Mouse (Mus musculus): ENCODE measurements at regions not wholly inside any gene's neighbourhood (a gene's known extent, or its start where the extent isn't known, plus 50 kb on each side); places are given as distances from the start of the nearest gene placed in this dataset.

GRCm38 (mm10) chr6:17400147-17400546 is 63.5 kb upstream of the Met start:
- Histone ChIP-seq H3K27me3 (replicated peaks; ENCODE audit: control insufficient read depth, insufficient read depth, low read length) (no peaks in the 10 kb centered on the region), H3K27ac (ENCODE audit: insufficient read depth, low read depth, low read length) (no peak overlapping the region), H3K4me3 (ENCODE audit: insufficient read depth, low read depth, low read length) (no peak overlapping the region), H3K36me3 (ENCODE audit: control insufficient read depth, insufficient read depth, low read length) (no peaks in the 10 kb centered on the region), H3K4me1 (ENCODE audit: control insufficient read depth, insufficient read depth, low read length) (no peaks in the 10 kb centered on the region)
- DNase-seq = peak; percentile 27
- WGBS = 66% methylated on average over 2 of the region's 2 CpGs
- TF ChIP-seq POLR2A (IDR thresholded peaks at IDR 0.05; ENCODE audit: low read depth, low read length) = no peak
- TF ChIP-seq CTCF (conservative IDR thresholded peaks at IDR 0.05; ENCODE audit: insufficient read depth, insufficient read length, low read depth, low read length) = no peak

DNA sequence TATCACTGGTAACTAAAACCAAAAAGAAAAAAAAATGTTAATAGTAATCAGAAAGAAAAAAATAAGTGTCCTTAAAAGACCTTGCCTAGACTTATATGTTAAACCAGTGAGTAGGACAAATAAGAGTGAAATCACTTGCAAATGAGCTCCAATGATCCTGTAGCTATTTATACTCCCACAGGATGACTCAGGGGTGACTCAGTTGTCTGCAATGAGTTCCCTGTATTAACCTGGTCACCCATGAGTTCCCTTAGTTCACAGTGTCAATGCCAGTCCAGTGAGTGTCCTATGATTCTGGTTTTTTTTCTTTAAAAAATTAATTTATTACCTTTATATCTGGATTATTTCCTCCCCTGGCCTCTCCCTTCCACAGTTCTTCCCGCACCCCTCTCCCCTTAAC is 55.5 kb upstream of the Met start:
- 63% methylated on average over 1 of the region's 1 CpGs for WGBS
- no peak for DNase-seq
- no peaks in the 10 kb centered on the region for H3K36me3 ChIP-seq (ENCODE audit: control insufficient read depth, insufficient read depth, low read length)
- no peak overlapping the region for H3K4me3 ChIP-seq (ENCODE audit: insufficient read depth, low read depth, low read length)
- TF ChIP-seq CTCF (conservative IDR thresholded peaks at IDR 0.05; ENCODE audit: insufficient read depth, insufficient read length, low read depth, low read length) = no peak
- TF ChIP-seq POLR2A (IDR thresholded peaks at IDR 0.05; ENCODE audit: low read depth, low read length) = no peak
- no peaks in the 10 kb centered on the region for H3K4me1 ChIP-seq (ENCODE audit: control insufficient read depth, insufficient read depth, low read length)
- H3K27me3 ChIP-seq (replicated peaks; ENCODE audit: control insufficient read depth, insufficient read depth, low read length) = no peaks in the 10 kb centered on the region
- H3K27ac ChIP-seq (ENCODE audit: insufficient read depth, low read depth, low read length) = no peak overlapping the region

DNA sequence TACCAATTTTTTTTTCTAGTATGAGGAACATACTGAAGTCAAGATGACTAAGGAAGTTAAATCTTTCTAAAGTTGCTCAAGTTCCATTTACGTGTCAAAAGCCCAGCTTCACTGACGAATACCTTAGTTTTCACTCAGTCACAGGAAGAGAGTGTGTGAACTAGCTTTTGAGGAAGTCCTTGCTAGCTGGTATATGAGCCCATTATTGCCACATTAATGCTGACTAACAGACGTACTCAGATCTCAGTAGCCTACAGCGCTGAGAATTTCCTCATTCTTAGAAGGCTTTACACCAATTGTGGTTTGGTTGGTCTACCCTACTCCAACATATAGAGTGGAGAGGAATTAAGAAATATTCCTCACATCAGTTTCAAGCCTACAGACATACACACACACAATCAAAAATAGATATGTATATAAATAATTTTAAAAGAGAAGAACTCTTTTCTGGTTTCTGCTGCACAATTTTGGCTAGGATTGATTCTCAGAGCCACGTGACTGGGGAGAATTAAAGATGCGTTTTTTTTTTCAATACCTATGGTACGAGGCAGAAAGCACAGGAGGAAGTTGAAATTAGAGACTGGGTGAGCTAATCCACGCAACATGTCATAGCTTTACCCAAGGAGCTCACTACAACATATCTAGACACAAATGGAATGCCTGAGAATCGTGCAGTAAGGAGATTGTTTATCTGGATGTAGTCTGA is 53.7 kb upstream of the Met start:
- 82% methylated on average over 9 of the region's 9 CpGs for WGBS
- H3K4me3 ChIP-seq (ENCODE audit: insufficient read depth, low read depth, low read length) = no peak overlapping the region
- no peak for DNase-seq
- H3K27ac ChIP-seq (ENCODE audit: insufficient read depth, low read depth, low read length) = no peak overlapping the region
- no peaks in the 10 kb centered on the region for H3K4me1 ChIP-seq (ENCODE audit: control insufficient read depth, insufficient read depth, low read length)
- TF ChIP-seq POLR2A (IDR thresholded peaks at IDR 0.05; ENCODE audit: low read depth, low read length) = no peak
- TF ChIP-seq CTCF (conservative IDR thresholded peaks at IDR 0.05; ENCODE audit: insufficient read depth, insufficient read length, low read depth, low read length) = no peak
- H3K27me3 ChIP-seq (replicated peaks; ENCODE audit: control insufficient read depth, insufficient read depth, low read length) = no peaks in the 10 kb centered on the region
- no peaks in the 10 kb centered on the region for H3K36me3 ChIP-seq (ENCODE audit: control insufficient read depth, insufficient read depth, low read length)

- TF ChIP-seq POLR2A (IDR thresholded peaks at IDR 0.05; ENCODE audit: low read depth, low read length) (no peak), CTCF (conservative IDR thresholded peaks at IDR 0.05; ENCODE audit: insufficient read depth, insufficient read length, low read depth, low read length) (no peak)
- Histone ChIP-seq H3K27ac (ENCODE audit: insufficient read depth, low read depth, low read length) (no peak overlapping the region), H3K27me3 (replicated peaks; ENCODE audit: control insufficient read depth, insufficient read depth, low read length) (no peaks in the 10 kb centered on the region), H3K4me3 (ENCODE audit: insufficient read depth, low read depth, low read length) (no peak overlapping the region), H3K4me1 (ENCODE audit: control insufficient read depth, insufficient read depth, low read length) (no peaks in the 10 kb centered on the region), H3K36me3 (ENCODE audit: control insufficient read depth, insufficient read depth, low read length) (no peaks in the 10 kb centered on the region)
- no peak for DNase-seq
- 70% methylated on average over 4 of the region's 4 CpGs for WGBS
These were observed 53.2 kb upstream of the Met start for GRCm38 (mm10) chr6:17410409-17410722.

All from kidney, adult 2 months (tissue).